Mouse (Mus musculus): ENCODE measurements around the gene Gm44511. TPM values are rescaled to one million over a fixed set of nuclear protein-coding genes. Genes with fewer than 3 reads are reported as not detected.

Gm44511 gene
- total and polyA plus RNA-seq, 3 experiments, result not detected

GRCm38 (mm10) chr6:128844131-128844530 is 18.0 kb upstream of the Gm44511 start:
- Histone ChIP-seq H3K9ac (ENCODE audit: control insufficient read depth, low read depth, low read length, poor library complexity, severe bottlenecking) (peak overlapping the region; percentile 55), H3K27ac (ENCODE audit: control insufficient read depth, low read depth, low read length) (peak overlapping the region; percentile 65), H3K79me2 (ENCODE audit: control insufficient read depth, insufficient read depth, low read length, poor library complexity) (no peaks in the 10 kb centered on the region; the same call in 1 of the 2 replicates), H3K36me3 (ENCODE audit: control insufficient read depth in 1 of 2, insufficient read depth in 2 of 2, low read length in 2 of 2) (peaks cover 0 to 15% of the 10 kb centered on the region in 2 experiments; a peak in 2 of 4 replicates), H3K9me3 (replicated peaks; ENCODE audit: insufficient read depth, low read length) (no peaks in the 10 kb centered on the region), H3K27me3 (ENCODE audit: control insufficient read depth in 1 of 2, insufficient read depth in 2 of 2, low read length in 2 of 2) (no peaks in the 10 kb centered on the region), H3K4me3 (ENCODE audit: control insufficient read depth in 1 of 2, insufficient read depth in 1 of 2, low read depth in 2 of 2, low read length in 2 of 2) (peak overlapping the region; percentile 71 to 77), H3K4me1 (ENCODE audit: control insufficient read depth in 1 of 2, insufficient read depth in 2 of 2, low read length in 2 of 2) (peaks cover 4 to 20% of the 10 kb centered on the region in 2 experiments; a peak in 3 of 4 replicates)
- TF ChIP-seq GABPA (IDR thresholded peaks at IDR 0.05; ENCODE audit: low read depth, low read length) (no peak), MYC (IDR thresholded peaks at IDR 0.05; ENCODE audit: low read depth, low read length) (no peak), ZNF384 (IDR thresholded peaks at IDR 0.05; ENCODE audit: low read depth, low read length) (no peak), SIN3A (IDR thresholded peaks at IDR 0.05; ENCODE audit: low read length) (no peak), RAD21 (IDR thresholded peaks at IDR 0.05; ENCODE audit: low read depth, low read length) (no peak), USF2 (IDR thresholded peaks at IDR 0.05; ENCODE audit: borderline replicate concordance in 1 of 2, insufficient read depth in 1 of 2, low read depth in 1 of 2, low read length in 2 of 2) (no peak), GATA1 (IDR thresholded peaks at IDR 0.05; ENCODE audit: low read depth, low read length) (no peak), POLR2A (IDR thresholded peaks at IDR 0.05; ENCODE audit: control insufficient read depth in 1 of 2, insufficient read depth in 1 of 2, low read depth in 1 of 2, low read length in 2 of 2, poor library complexity in 1 of 2) (no peak), NRF1 (IDR thresholded peaks at IDR 0.05; ENCODE audit: insufficient read depth, low read depth, low read length, poor library complexity, severe bottlenecking) (no peak), CHD1 (IDR thresholded peaks at IDR 0.05; ENCODE audit: low read depth, low read length) (no peak)
- DNase-seq (ENCODE audit: low read depth, low spot score), result peak; percentile 54

- Histone ChIP-seq H3K27ac (ENCODE audit: control insufficient read depth, low read depth, low read length) (peak overlapping the region; percentile 75), H3K36me3 (ENCODE audit: control insufficient read depth in 1 of 2, insufficient read depth in 2 of 2, low read length in 2 of 2) (peaks cover 0 to 15% of the 10 kb centered on the region in 2 experiments; a peak in 2 of 4 replicates), H3K4me1 (ENCODE audit: control insufficient read depth in 1 of 2, insufficient read depth in 2 of 2, low read length in 2 of 2) (peaks cover 4 to 20% of the 10 kb centered on the region in 2 experiments; a peak in 3 of 4 replicates), H3K9ac (ENCODE audit: control insufficient read depth, low read depth, low read length, poor library complexity, severe bottlenecking) (peak overlapping the region; percentile 64), H3K4me3 (ENCODE audit: control insufficient read depth in 1 of 2, insufficient read depth in 1 of 2, low read depth in 2 of 2, low read length in 2 of 2) (peak overlapping the region; percentile 71 to 77), H3K27me3 (ENCODE audit: control insufficient read depth in 1 of 2, insufficient read depth in 2 of 2, low read length in 2 of 2) (no peaks in the 10 kb centered on the region), H3K79me2 (ENCODE audit: control insufficient read depth, insufficient read depth, low read length, poor library complexity) (no peaks in the 10 kb centered on the region; the same call in 1 of the 2 replicates), H3K9me3 (replicated peaks; ENCODE audit: insufficient read depth, low read length) (no peaks in the 10 kb centered on the region)
- peak; percentile 90 for DNase-seq (ENCODE audit: low read depth, low spot score)
- TF ChIP-seq ZC3H11A (IDR thresholded peaks at IDR 0.05; ENCODE audit: low read depth, low read length) (no peak), GATA1 (IDR thresholded peaks at IDR 0.05; ENCODE audit: low read depth, low read length) (no peak), ETS1 (IDR thresholded peaks at IDR 0.05; ENCODE audit: low read depth, low read length) (no peak), BHLHE40 (IDR thresholded peaks at IDR 0.05; ENCODE audit: borderline replicate concordance, low read depth, low read length) (no peak), KAT2A (conservative IDR thresholded peaks at IDR 0.05; ENCODE audit: low read depth, low read length) (no peak), ELF1 (IDR thresholded peaks at IDR 0.05; ENCODE audit: low read depth, low read length) (0 out of 2 replicates have a peak, but pooled peaks have one; percentile 27), JUND (IDR thresholded peaks at IDR 0.05; ENCODE audit: low read depth, low read length) (no peak), TBP (IDR thresholded peaks at IDR 0.05; ENCODE audit: low read depth, low read length) (peak; percentile 97), SIN3A (IDR thresholded peaks at IDR 0.05; ENCODE audit: low read length) (0 out of 2 replicates have a peak, but pooled peaks have one; percentile 51), RCOR1 (IDR thresholded peaks at IDR 0.05; ENCODE audit: low read depth, low read length) (peak; percentile 50; the same call in 1 of the 2 replicates), USF2 (IDR thresholded peaks at IDR 0.05; ENCODE audit: borderline replicate concordance in 1 of 2, insufficient read depth in 1 of 2, low read depth in 1 of 2, low read length in 2 of 2) (no peak), ZNF384 (IDR thresholded peaks at IDR 0.05; ENCODE audit: low read depth, low read length) (no peak), NRF1 (IDR thresholded peaks at IDR 0.05; ENCODE audit: insufficient read depth, low read depth, low read length, poor library complexity, severe bottlenecking) (0 out of 2 replicates have a peak, but pooled peaks have one; percentile 27), E2F4 (IDR thresholded peaks at IDR 0.05; ENCODE audit: borderline replicate concordance, low read depth, low read length) (no peak), MAX (IDR thresholded peaks at IDR 0.05; ENCODE audit: low read length) (0 out of 2 replicates have a peak, but pooled peaks have one; percentile 34), CTCF (IDR thresholded peaks at IDR 0.05 in 2 of 3, conservative IDR thresholded peaks at IDR 0.05 in 1 of 3; ENCODE audit: control insufficient read depth in 1 of 3, insufficient read depth in 1 of 3, low read depth in 2 of 3, low read length in 3 of 3, poor library complexity in 1 of 3, severe bottlenecking in 1 of 3) (no peak), CHD2 (IDR thresholded peaks at IDR 0.05; ENCODE audit: low read length) (no peak), MYB (IDR thresholded peaks at IDR 0.05; ENCODE audit: low read depth, low read length) (no peak), SMC3 (IDR thresholded peaks at IDR 0.05; ENCODE audit: low read depth, low read length) (no peak), USF1 (IDR thresholded peaks at IDR 0.05; ENCODE audit: low read depth, low read length) (no peak), RAD21 (IDR thresholded peaks at IDR 0.05; ENCODE audit: low read depth, low read length) (no peak), NELFE (IDR thresholded peaks at IDR 0.05; ENCODE audit: low read depth, low read length) (no peak), MXI1 (IDR thresholded peaks at IDR 0.05; ENCODE audit: low read depth, low read length) (peak; percentile 70), EP300 (IDR thresholded peaks at IDR 0.05; ENCODE audit: low read depth in 1 of 2, low read length in 2 of 2) (peak in 1 of 2 experiments; percentile 21; a peak in 1 of 4 replicates), POLR2A (IDR thresholded peaks at IDR 0.05; ENCODE audit: control insufficient read depth in 1 of 2, insufficient read depth in 1 of 2, low read depth in 1 of 2, low read length in 2 of 2, poor library complexity in 1 of 2) (0 out of 4 replicates have a peak, but pooled peaks of 1 of the 2 experiments have one; percentile 37), MYC (IDR thresholded peaks at IDR 0.05; ENCODE audit: low read depth, low read length) (0 out of 2 replicates have a peak, but pooled peaks have one; percentile 27)
Measured at GRCm38 (mm10) chr6:128843479-128843992, 17.4 kb upstream of the Gm44511 start.
